ENCODE assay signal across 8 mouse cellular contexts in genomic region chr15:103013238-103013984, GRCm38 (mm10). TPM values are rescaled to one million over a fixed set of nuclear protein-coding genes. Genes with fewer than 3 reads are reported as not detected.
DNase-seq lines count a peak whose midpoint lies in the region; ATAC-seq and TF ChIP-seq lines count a peak whose summit lies in the region.

No protein-coding gene starts in this region.

- H3K9ac ChIP-seq in embryonic facial prominence, embryonic 11.5 days (replicated peaks; ENCODE audit: low read length), result no peak overlapping the region
- H3K9ac ChIP-seq in hindbrain, embryonic 16.5 days (ENCODE audit: low read depth, low read length), result no peak overlapping the region
- no peak overlapping the region for H3K9ac ChIP-seq in liver, embryonic 14.5 days (replicated peaks)
- peak overlapping the region; percentile 53; the same call in 1 of the 2 replicates for H3K9ac ChIP-seq in neural tube, embryonic 15.5 days (replicated peaks)

- peak; percentile 85 for TF ChIP-seq CTCF in layer of hippocampus, adult 2 months (conservative IDR thresholded peaks at IDR 0.05)
- peak; percentile 73 for TF ChIP-seq CTCF in liver, embryonic 14.5 days (IDR thresholded peaks at IDR 0.05; ENCODE audit: low read depth)

- no peak overlapping the region for H3K27ac ChIP-seq in layer of hippocampus, adult 2 months
- no peak overlapping the region for H3K27ac ChIP-seq in embryonic facial prominence, embryonic 11.5 days (replicated peaks; ENCODE audit: low read depth, low read length)
- H3K27ac ChIP-seq in hindbrain, embryonic 16.5 days (ENCODE audit: low read depth, low read length), result no peak overlapping the region; the same call in 1 of the 2 replicates
- H3K27ac ChIP-seq in liver, embryonic 14.5 days, result no peak overlapping the region
- peak overlapping the region; percentile 89 for H3K27ac ChIP-seq in neural tube, embryonic 15.5 days (replicated peaks)

- no peak for ATAC-seq in embryonic facial prominence, embryonic 11.5 days (replicated peaks; ENCODE audit: insufficient number of reproducible peaks, low FRiP score, low TSS enrichment, low read depth)
- peak; percentile 29 for ATAC-seq in hindbrain, embryonic 16.5 days
- ATAC-seq in liver, embryonic 14.5 days (ENCODE audit: insufficient read depth), result no peak
- no peak for ATAC-seq in neural tube, embryonic 15.5 days (ENCODE audit: low FRiP score)

- H3K36me3 ChIP-seq in embryonic facial prominence, embryonic 11.5 days (replicated peaks; ENCODE audit: control insufficient read depth, insufficient read depth, low read depth, low read length), result no peaks in the 10 kb centered on the region
- no peaks in the 10 kb centered on the region for H3K36me3 ChIP-seq in hindbrain, embryonic 16.5 days (ENCODE audit: control insufficient read depth, insufficient read depth, low read length)
- no peaks in the 10 kb centered on the region for H3K36me3 ChIP-seq in liver, embryonic 14.5 days (replicated peaks; ENCODE audit: control insufficient read depth, insufficient read depth, low read depth)
- no peaks in the 10 kb centered on the region for H3K36me3 ChIP-seq in neural tube, embryonic 15.5 days

- no peak for TF ChIP-seq EP300 in liver, embryonic 14.5 days (IDR thresholded peaks at IDR 0.05; ENCODE audit: low read depth)

- H3K4me3 ChIP-seq in layer of hippocampus, adult 2 months, result no peak overlapping the region; the same call in 1 of the 2 replicates
- H3K4me3 ChIP-seq in embryonic facial prominence, embryonic 11.5 days (ENCODE audit: low read depth, low read length), result peak overlapping the region; percentile 9; the same call in 1 of the 2 replicates
- peak overlapping the region; percentile 41 for H3K4me3 ChIP-seq in hindbrain, embryonic 16.5 days (ENCODE audit: low read length)
- H3K4me3 ChIP-seq in liver, embryonic 14.5 days (ENCODE audit: insufficient read depth in 1 of 2, low read depth in 2 of 2, low read length in 2 of 2), result no peak overlapping the region
- peak overlapping the region; percentile 38 for H3K4me3 ChIP-seq in neural tube, embryonic 15.5 days (replicated peaks)

- peak; percentile 23 to 48 for DNase-seq in layer of hippocampus, adult 2 months (ENCODE audit: low spot score in 2 of 2)
- DNase-seq in layer of hippocampus, adult 9-10 months (ENCODE audit: low spot score), result no peak
- DNase-seq in NIH3T3 (ENCODE audit: low read depth), result peak; percentile 80
- DNase-seq in embryonic facial prominence, embryonic 11.5 days (ENCODE audit: low spot score), result peak; percentile 69
- no peak for DNase-seq in liver, embryonic 14.5 days (ENCODE audit: low read depth in 3 of 3, low spot score in 3 of 3)
- DNase-seq in urinary bladder, postnatal 4 days (ENCODE audit: low spot score in 2 of 2), result no peak

- 3% methylated on average over 17 of the region's 17 CpGs for whole genome bisulfite sequencing in embryonic facial prominence, embryonic 11.5 days
- 4% methylated on average over 17 of the region's 17 CpGs for WGBS in hindbrain, embryonic 16.5 days
- WGBS in liver, embryonic 14.5 days (ENCODE audit: insufficient replicate concordance), result 3% methylated on average over 17 of the region's 17 CpGs
- 6% methylated on average over 17 of the region's 17 CpGs for WGBS in neural tube, embryonic 15.5 days

- peaks cover 97% of the 10 kb centered on the region for H3K27me3 ChIP-seq in embryonic facial prominence, embryonic 11.5 days (ENCODE audit: control insufficient read depth, insufficient read depth, low read length)
- peaks cover 64% of the 10 kb centered on the region for H3K27me3 ChIP-seq in hindbrain, embryonic 16.5 days (replicated peaks; ENCODE audit: control insufficient read depth, insufficient read depth, low read length)
- peaks cover 98% of the 10 kb centered on the region for H3K27me3 ChIP-seq in liver, embryonic 14.5 days (ENCODE audit: control insufficient read depth, insufficient read depth, low read length)
- no peaks in the 10 kb centered on the region for H3K27me3 ChIP-seq in neural tube, embryonic 15.5 days (replicated peaks)

- no peaks in the 10 kb centered on the region for H3K9me3 ChIP-seq in embryonic facial prominence, embryonic 11.5 days (replicated peaks; ENCODE audit: control insufficient read depth, low read length)
- H3K9me3 ChIP-seq in hindbrain, embryonic 16.5 days (ENCODE audit: control insufficient read depth, low read length), result no peaks in the 10 kb centered on the region
- H3K9me3 ChIP-seq in liver, embryonic 14.5 days (ENCODE audit: control insufficient read depth, low read length), result no peaks in the 10 kb centered on the region
- H3K9me3 ChIP-seq in neural tube, embryonic 15.5 days (replicated peaks), result no peaks in the 10 kb centered on the region

- H3K4me1 ChIP-seq in embryonic facial prominence, embryonic 11.5 days (ENCODE audit: control insufficient read depth, insufficient read depth, low read length), result no peaks in the 10 kb centered on the region
- peaks cover 3% of the 10 kb centered on the region for H3K4me1 ChIP-seq in hindbrain, embryonic 16.5 days (ENCODE audit: control insufficient read depth, insufficient read depth, low read depth, low read length)
- no peaks in the 10 kb centered on the region for H3K4me1 ChIP-seq in liver, embryonic 14.5 days (replicated peaks; ENCODE audit: control insufficient read depth in 2 of 2, insufficient read depth in 2 of 2, low read length in 1 of 2)
- peaks cover 95% of the 10 kb centered on the region for H3K4me1 ChIP-seq in neural tube, embryonic 15.5 days

- no peak overlapping the region for H3K4me2 ChIP-seq in embryonic facial prominence, embryonic 11.5 days (ENCODE audit: low read depth, low read length)
- H3K4me2 ChIP-seq in hindbrain, embryonic 16.5 days (ENCODE audit: low read length), result peak overlapping the region; percentile 62
- H3K4me2 ChIP-seq in liver, embryonic 14.5 days (ENCODE audit: low read depth), result no peak overlapping the region
- H3K4me2 ChIP-seq in neural tube, embryonic 15.5 days, result peak overlapping the region; percentile 71

RNA-seq across cellular contexts. Expression of gene Hoxc4, which starts 5.3 kb away (rescaled TPM):
- not detected for total RNA-seq in layer of hippocampus, adult 2 months (2021)
- polyA plus RNA-seq in embryonic facial prominence, embryonic 11.5 days (2014; fragmentation: Nextera tagmentation; extraction: Ambion mirVana), result 1.6 and 1.7 TPM in 2 replicates
- polyA plus RNA-seq in hindbrain, embryonic 16.5 days (2015; fragmentation: Nextera tagmentation; extraction: Ambion mirVana), result 57.7 and 61.2 TPM in 2 replicates
- polyA plus RNA-seq in liver, embryonic 14.5 days (2012; rRNA removed), result 0.07 and 0.12 TPM in 2 replicates
- 0.05 and 0.06 TPM in 2 replicates for polyA plus RNA-seq in liver, embryonic 14.5 days (2014; fragmentation: Nextera tagmentation; extraction: Ambion mirVana)
- 26.7 and 48.6 TPM in 2 replicates for polyA plus RNA-seq in neural tube, embryonic 15.5 days (2015; fragmentation: Nextera tagmentation; extraction: Ambion mirVana)

RNA-seq across cellular contexts. Expression of gene Hoxc6, which starts 15.4 kb away (rescaled TPM):
- total RNA-seq in layer of hippocampus, adult 2 months (2021), result not detected
- 0.17 and 0.43 TPM in 2 replicates for polyA plus RNA-seq in embryonic facial prominence, embryonic 11.5 days (2014; fragmentation: Nextera tagmentation; extraction: Ambion mirVana)
- 4.0 and 9.0 TPM in 2 replicates for polyA plus RNA-seq in hindbrain, embryonic 16.5 days (2015; fragmentation: Nextera tagmentation; extraction: Ambion mirVana)
- polyA plus RNA-seq in liver, embryonic 14.5 days (2012; rRNA removed), result 0.06 TPM in 2 replicates
- 0.14 TPM in 1 of 2 replicates, not detected in the other for polyA plus RNA-seq in liver, embryonic 14.5 days (2014; fragmentation: Nextera tagmentation; extraction: Ambion mirVana)
- polyA plus RNA-seq in neural tube, embryonic 15.5 days (2015; fragmentation: Nextera tagmentation; extraction: Ambion mirVana), result 23.4 and 35.1 TPM in 2 replicates

RNA-seq across cellular contexts. Expression of gene Hoxc8, which starts 23.0 kb away (rescaled TPM):
- total RNA-seq in layer of hippocampus, adult 2 months (2021), result not detected
- polyA plus RNA-seq in embryonic facial prominence, embryonic 11.5 days (2014; fragmentation: Nextera tagmentation; extraction: Ambion mirVana), result not detected in 2 replicates
- 3.2 and 9.9 TPM in 2 replicates for polyA plus RNA-seq in hindbrain, embryonic 16.5 days (2015; fragmentation: Nextera tagmentation; extraction: Ambion mirVana)
- polyA plus RNA-seq in liver, embryonic 14.5 days (2012; rRNA removed), result 0.04 TPM in 1 of 2 replicates, not detected in the other
- polyA plus RNA-seq in liver, embryonic 14.5 days (2014; fragmentation: Nextera tagmentation; extraction: Ambion mirVana), result 0.04 TPM in 1 of 2 replicates, not detected in the other
- polyA plus RNA-seq in neural tube, embryonic 15.5 days (2015; fragmentation: Nextera tagmentation; extraction: Ambion mirVana), result 56.5 and 108 TPM in 2 replicates

RNA-seq across cellular contexts. Expression of gene Hoxc9, which starts 37.2 kb away (rescaled TPM):
- total RNA-seq in layer of hippocampus, adult 2 months (2021), result not detected
- polyA plus RNA-seq in embryonic facial prominence, embryonic 11.5 days (2014; fragmentation: Nextera tagmentation; extraction: Ambion mirVana), result not detected in 2 replicates
- 0.16 and 0.31 TPM in 2 replicates for polyA plus RNA-seq in hindbrain, embryonic 16.5 days (2015; fragmentation: Nextera tagmentation; extraction: Ambion mirVana)
- polyA plus RNA-seq in liver, embryonic 14.5 days (2012; rRNA removed), result 0.03 TPM in 1 of 2 replicates, not detected in the other
- not detected in 2 replicates for polyA plus RNA-seq in liver, embryonic 14.5 days (2014; fragmentation: Nextera tagmentation; extraction: Ambion mirVana)
- polyA plus RNA-seq in neural tube, embryonic 15.5 days (2015; fragmentation: Nextera tagmentation; extraction: Ambion mirVana), result 19.7 and 30.9 TPM in 2 replicates

RNA-seq across cellular contexts. Expression of gene Hoxc5, which starts 46.2 kb away (rescaled TPM):
- total RNA-seq in layer of hippocampus, adult 2 months (2021), result not detected
- 0.53 and 1.0 TPM in 2 replicates for polyA plus RNA-seq in embryonic facial prominence, embryonic 11.5 days (2014; fragmentation: Nextera tagmentation; extraction: Ambion mirVana)
- polyA plus RNA-seq in hindbrain, embryonic 16.5 days (2015; fragmentation: Nextera tagmentation; extraction: Ambion mirVana), result 19.1 and 20.4 TPM in 2 replicates
- polyA plus RNA-seq in liver, embryonic 14.5 days (2012; rRNA removed), result 0.03 and 0.06 TPM in 2 replicates
- not detected in 2 replicates for polyA plus RNA-seq in liver, embryonic 14.5 days (2014; fragmentation: Nextera tagmentation; extraction: Ambion mirVana)
- 14.6 and 20.7 TPM in 2 replicates for polyA plus RNA-seq in neural tube, embryonic 15.5 days (2015; fragmentation: Nextera tagmentation; extraction: Ambion mirVana)

Comparison
In these comparisons a context has a peak if more than half of its experiments do, and no peak if none do; other contexts are left out.
1. DNase-seq: peak in layer of hippocampus, adult 2 months (2 of 2), NIH3T3 (single experiment) and embryonic facial prominence, embryonic 11.5 days (single experiment); none in layer of hippocampus, adult 9-10 months (single experiment), liver, embryonic 14.5 days (0 of 3) and urinary bladder, postnatal 4 days (0 of 2).
2. H3K4me3 ChIP-seq: peak in embryonic facial prominence, embryonic 11.5 days (single experiment), hindbrain, embryonic 16.5 days (single experiment) and neural tube, embryonic 15.5 days (single experiment); none in layer of hippocampus, adult 2 months (single experiment) and liver, embryonic 14.5 days (0 of 2).
3. H3K4me2 ChIP-seq: peak in hindbrain, embryonic 16.5 days (single experiment) and neural tube, embryonic 15.5 days (single experiment); none in embryonic facial prominence, embryonic 11.5 days (single experiment) and liver, embryonic 14.5 days (single experiment).
4. RNA of gene Hoxc4, which starts 5.3 kb away (polyA plus RNA-seq): 57.7 to 61.2 TPM in hindbrain, embryonic 16.5 days and 26.7 to 48.6 TPM in neural tube, embryonic 15.5 days; 1.6 to 1.7 TPM in embryonic facial prominence, embryonic 11.5 days and 0.05 to 0.12 TPM in liver, embryonic 14.5 days; every median in the first group is over 10 times any median in the second.